8 mouse cellular contexts compared by ENCODE assay signal in genomic region chr8:70775227-70775626, GRCm38 (mm10). TPM values are rescaled to one million over a fixed set of nuclear protein-coding genes. Genes with fewer than 3 reads are reported as not detected.
DNase-seq lines count a peak whose midpoint lies in the region; ATAC-seq and TF ChIP-seq lines count a peak whose summit lies in the region.

No protein-coding gene starts in this region.

- peak overlapping the region; percentile 84 for H3K4me3 ChIP-seq in kidney, embryonic 16.5 days (ENCODE audit: low read length)
- H3K4me3 ChIP-seq in embryonic facial prominence, embryonic 15.5 days (replicated peaks): peak overlapping the region; percentile 88
- H3K4me3 ChIP-seq in hindbrain, embryonic 15.5 days: peak overlapping the region; percentile 82
- H3K4me3 ChIP-seq in midbrain, postnatal 0 days (ENCODE audit: low read depth, low read length): peak overlapping the region; percentile 77

- H3K36me3 ChIP-seq in kidney, embryonic 16.5 days (ENCODE audit: insufficient read depth, low read length): peaks cover 49% of the 10 kb centered on the region
- peaks cover 46% of the 10 kb centered on the region for H3K36me3 ChIP-seq in embryonic facial prominence, embryonic 15.5 days
- peaks cover 25% of the 10 kb centered on the region for H3K36me3 ChIP-seq in hindbrain, embryonic 15.5 days
- peaks cover 64% of the 10 kb centered on the region for H3K36me3 ChIP-seq in midbrain, postnatal 0 days (ENCODE audit: insufficient read depth, low read length)

- peak overlapping the region; percentile 83 for H3K4me2 ChIP-seq in kidney, embryonic 16.5 days (replicated peaks; ENCODE audit: low read depth, low read length)
- peak overlapping the region; percentile 85 for H3K4me2 ChIP-seq in embryonic facial prominence, embryonic 15.5 days (replicated peaks)
- H3K4me2 ChIP-seq in hindbrain, embryonic 15.5 days: peak overlapping the region; percentile 89
- H3K4me2 ChIP-seq in midbrain, postnatal 0 days (ENCODE audit: low read depth, low read length, poor library complexity, severe bottlenecking): peak overlapping the region; percentile 84

- DNase-seq in kidney, postnatal 25 days: no peak
- no peak for DNase-seq in midbrain, postnatal 0 days (ENCODE audit: low spot score)
- DNase-seq in right cerebral cortex, adult 2 months (ENCODE audit: low spot score in 2 of 2): no peak
- no peak for DNase-seq in thymus, postnatal 14 days
- no peak for DNase-seq in cerebellum, postnatal 4 days (ENCODE audit: low spot score in 2 of 2)

- 91% methylated on average over 5 of the region's 5 CpGs for WGBS in kidney, embryonic 16.5 days
- WGBS in embryonic facial prominence, embryonic 15.5 days: 90% methylated on average over 5 of the region's 5 CpGs
- 88% methylated on average over 5 of the region's 5 CpGs for WGBS in hindbrain, embryonic 15.5 days
- 85% methylated on average over 5 of the region's 5 CpGs for WGBS in midbrain, postnatal 0 days

- H3K27me3 ChIP-seq in kidney, embryonic 16.5 days (ENCODE audit: insufficient read depth, low read length): no peaks in the 10 kb centered on the region
- no peaks in the 10 kb centered on the region for H3K27me3 ChIP-seq in embryonic facial prominence, embryonic 15.5 days
- no peaks in the 10 kb centered on the region for H3K27me3 ChIP-seq in hindbrain, embryonic 15.5 days
- no peaks in the 10 kb centered on the region for H3K27me3 ChIP-seq in midbrain, postnatal 0 days (ENCODE audit: insufficient read depth, low read length)

- H3K4me1 ChIP-seq in kidney, embryonic 16.5 days (ENCODE audit: insufficient read depth, low read length): peaks cover 39% of the 10 kb centered on the region
- H3K4me1 ChIP-seq in embryonic facial prominence, embryonic 15.5 days: peaks cover 50% of the 10 kb centered on the region
- H3K4me1 ChIP-seq in hindbrain, embryonic 15.5 days (replicated peaks): peaks cover 54% of the 10 kb centered on the region
- peaks cover 19% of the 10 kb centered on the region for H3K4me1 ChIP-seq in midbrain, postnatal 0 days (ENCODE audit: insufficient read depth, low read length)

- ATAC-seq in kidney, embryonic 16.5 days (ENCODE audit: low FRiP score, low TSS enrichment): no peak
- ATAC-seq in embryonic facial prominence, embryonic 15.5 days (ENCODE audit: insufficient number of reproducible peaks, low FRiP score, low TSS enrichment, low read depth): no peak
- ATAC-seq in hindbrain, embryonic 15.5 days (ENCODE audit: low FRiP score, low read depth): no peak
- ATAC-seq in midbrain, postnatal 0 days (ENCODE audit: low FRiP score): no peak

- H3K9me3 ChIP-seq in kidney, embryonic 16.5 days (ENCODE audit: low read length): no peaks in the 10 kb centered on the region
- no peaks in the 10 kb centered on the region for H3K9me3 ChIP-seq in embryonic facial prominence, embryonic 15.5 days (replicated peaks)
- no peaks in the 10 kb centered on the region for H3K9me3 ChIP-seq in hindbrain, embryonic 15.5 days
- no peaks in the 10 kb centered on the region for H3K9me3 ChIP-seq in midbrain, postnatal 0 days (ENCODE audit: low read length)

- no peak overlapping the region for H3K27ac ChIP-seq in kidney, embryonic 16.5 days (ENCODE audit: low read length)
- no peak overlapping the region for H3K27ac ChIP-seq in embryonic facial prominence, embryonic 15.5 days (replicated peaks)
- H3K27ac ChIP-seq in hindbrain, embryonic 15.5 days (replicated peaks): no peak overlapping the region
- no peak overlapping the region for H3K27ac ChIP-seq in midbrain, postnatal 0 days (ENCODE audit: low read depth, low read length)

- peak overlapping the region; percentile 98 for H3K9ac ChIP-seq in kidney, embryonic 16.5 days (replicated peaks; ENCODE audit: low read length)
- peak overlapping the region; percentile 99 for H3K9ac ChIP-seq in embryonic facial prominence, embryonic 15.5 days
- H3K9ac ChIP-seq in hindbrain, embryonic 15.5 days: peak overlapping the region; percentile 95
- H3K9ac ChIP-seq in midbrain, postnatal 0 days (replicated peaks; ENCODE audit: low read length, poor library complexity, severe bottlenecking): peak overlapping the region; percentile 97

- TF ChIP-seq CTCF in midbrain, postnatal 0 days (IDR thresholded peaks at IDR 0.05): no peak

RNA-seq across cellular contexts. Expression of gene Pik3r2, which starts 1.3 kb away (rescaled TPM):
- 72.8 and 77.3 TPM in 2 replicates for polyA plus RNA-seq in kidney, embryonic 16.5 days (2015; fragmentation: Nextera tagmentation; extraction: Ambion mirVana)
- 92.5 and 94.3 TPM in 2 replicates for polyA plus RNA-seq in embryonic facial prominence, embryonic 15.5 days (2015; fragmentation: Nextera tagmentation; extraction: Ambion mirVana)
- polyA plus RNA-seq in hindbrain, embryonic 15.5 days (2015; fragmentation: Nextera tagmentation; extraction: Ambion mirVana): 104 and 113 TPM in 2 replicates
- total RNA-seq in midbrain, postnatal 0 days (2014; rRNA removed): 141 and 159 TPM in 2 replicates
- 102 and 113 TPM in 2 replicates for polyA plus RNA-seq in midbrain, postnatal 0 days (2015; fragmentation: Nextera tagmentation; extraction: Ambion mirVana)

RNA-seq across cellular contexts. Expression of gene Mpv17l2, which starts 14.5 kb away (rescaled TPM):
- polyA plus RNA-seq in kidney, embryonic 16.5 days (2015; fragmentation: Nextera tagmentation; extraction: Ambion mirVana): 57.0 and 60.4 TPM in 2 replicates
- polyA plus RNA-seq in embryonic facial prominence, embryonic 15.5 days (2015; fragmentation: Nextera tagmentation; extraction: Ambion mirVana): 41.7 and 42.3 TPM in 2 replicates
- polyA plus RNA-seq in hindbrain, embryonic 15.5 days (2015; fragmentation: Nextera tagmentation; extraction: Ambion mirVana): 40.4 and 44.9 TPM in 2 replicates
- 27.8 and 29.2 TPM in 2 replicates for total RNA-seq in midbrain, postnatal 0 days (2014; rRNA removed)
- 43.7 and 45.8 TPM in 2 replicates for polyA plus RNA-seq in midbrain, postnatal 0 days (2015; fragmentation: Nextera tagmentation; extraction: Ambion mirVana)

RNA-seq across cellular contexts. Expression of gene Rab3a, which starts 20.7 kb away (rescaled TPM):
- polyA plus RNA-seq in kidney, embryonic 16.5 days (2015; fragmentation: Nextera tagmentation; extraction: Ambion mirVana): 20.9 and 22.0 TPM in 2 replicates
- polyA plus RNA-seq in embryonic facial prominence, embryonic 15.5 days (2015; fragmentation: Nextera tagmentation; extraction: Ambion mirVana): 22.7 and 28.6 TPM in 2 replicates
- polyA plus RNA-seq in hindbrain, embryonic 15.5 days (2015; fragmentation: Nextera tagmentation; extraction: Ambion mirVana): 503 and 561 TPM in 2 replicates
- total RNA-seq in midbrain, postnatal 0 days (2014; rRNA removed): 649 and 670 TPM in 2 replicates
- polyA plus RNA-seq in midbrain, postnatal 0 days (2015; fragmentation: Nextera tagmentation; extraction: Ambion mirVana): 726 and 813 TPM in 2 replicates

RNA-seq across cellular contexts. Expression of gene Mast3, which starts 29.6 kb away (rescaled TPM):
- polyA plus RNA-seq in kidney, embryonic 16.5 days (2015; fragmentation: Nextera tagmentation; extraction: Ambion mirVana): 16.2 and 16.3 TPM in 2 replicates
- 19.1 and 20.2 TPM in 2 replicates for polyA plus RNA-seq in embryonic facial prominence, embryonic 15.5 days (2015; fragmentation: Nextera tagmentation; extraction: Ambion mirVana)
- 21.2 and 25.1 TPM in 2 replicates for polyA plus RNA-seq in hindbrain, embryonic 15.5 days (2015; fragmentation: Nextera tagmentation; extraction: Ambion mirVana)
- total RNA-seq in midbrain, postnatal 0 days (2014; rRNA removed): 33.2 and 34.1 TPM in 2 replicates
- 20.2 and 24.0 TPM in 2 replicates for polyA plus RNA-seq in midbrain, postnatal 0 days (2015; fragmentation: Nextera tagmentation; extraction: Ambion mirVana)

RNA-seq across cellular contexts. Expression of gene Il12rb1, which starts 33.0 kb away (rescaled TPM):
- 0.05 and 0.12 TPM in 2 replicates for polyA plus RNA-seq in kidney, embryonic 16.5 days (2015; fragmentation: Nextera tagmentation; extraction: Ambion mirVana)
- polyA plus RNA-seq in embryonic facial prominence, embryonic 15.5 days (2015; fragmentation: Nextera tagmentation; extraction: Ambion mirVana): 0.26 and 0.28 TPM in 2 replicates
- polyA plus RNA-seq in hindbrain, embryonic 15.5 days (2015; fragmentation: Nextera tagmentation; extraction: Ambion mirVana): 0.14 TPM in 1 of 2 replicates, not detected in the other
- not detected in 2 replicates for total RNA-seq in midbrain, postnatal 0 days (2014; rRNA removed)
- polyA plus RNA-seq in midbrain, postnatal 0 days (2015; fragmentation: Nextera tagmentation; extraction: Ambion mirVana): not detected in 2 replicates

Comparison
In these comparisons a context has a peak if more than half of its experiments do, and no peak if none do; other contexts are left out.
1. RNA of gene Rab3a, which starts 20.7 kb away (polyA plus RNA-seq): 726 to 813 TPM in midbrain, postnatal 0 days and 503 to 561 TPM in hindbrain, embryonic 15.5 days; 22.7 to 28.6 TPM in embryonic facial prominence, embryonic 15.5 days and 20.9 to 22.0 TPM in kidney, embryonic 16.5 days; every median in the first group is over 10 times any median in the second.
2. Peak in every context shown above with its lines, with median percentiles within 50 percentile points of each other: H3K4me2 ChIP-seq, H3K4me3 ChIP-seq and H3K9ac ChIP-seq.